Mouse (Mus musculus) spleen, adult 18-20 months (tissue): ENCODE data around the gene Nudt15.

Experiments used
- DNase-seq, 2 experiments: peaks; one replicate each; pipeline ENCODE4 v3.0.0; 2022; ENCODE audit warnings: mixed read lengths in 2 of 2

Gene Nudt15

DNA sequence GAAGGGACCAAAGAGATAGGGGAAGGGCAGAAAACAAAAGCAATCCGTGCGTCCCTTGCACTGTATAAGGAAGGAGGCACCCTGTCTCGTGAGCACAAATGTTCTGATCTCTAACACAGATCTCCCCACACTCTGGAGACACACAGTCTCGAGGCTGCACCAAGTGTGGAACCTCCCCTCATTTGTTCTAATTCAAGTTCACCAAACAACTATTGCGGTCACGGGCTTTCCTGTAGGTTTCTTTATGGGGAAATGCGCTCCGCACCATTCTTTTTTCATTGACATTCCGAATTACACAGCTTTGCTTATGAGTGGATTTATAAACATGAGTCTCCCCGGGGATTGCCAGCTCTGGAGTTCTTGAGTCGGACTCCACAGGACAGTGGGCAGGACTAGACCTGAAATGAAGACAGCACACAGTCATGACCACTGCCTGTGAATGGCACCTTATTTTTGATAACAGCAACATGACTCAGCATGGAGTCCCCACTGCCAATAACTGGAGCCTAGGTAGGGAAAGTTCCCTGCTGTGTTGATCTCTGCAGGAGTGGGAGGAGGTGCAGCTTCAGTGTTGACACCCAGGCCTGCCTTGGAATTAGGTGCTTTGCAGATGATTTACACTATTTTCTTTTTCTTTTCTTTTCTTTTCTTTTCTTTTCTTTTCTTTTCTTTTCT is 40.2 kb downstream of the Nudt15 start:
- no peak for DNase-seq

GRCm38 (mm10) chr14:73507200-73507599 is 40.8 kb downstream of the Nudt15 start:
- no peak for DNase-seq

DNA sequence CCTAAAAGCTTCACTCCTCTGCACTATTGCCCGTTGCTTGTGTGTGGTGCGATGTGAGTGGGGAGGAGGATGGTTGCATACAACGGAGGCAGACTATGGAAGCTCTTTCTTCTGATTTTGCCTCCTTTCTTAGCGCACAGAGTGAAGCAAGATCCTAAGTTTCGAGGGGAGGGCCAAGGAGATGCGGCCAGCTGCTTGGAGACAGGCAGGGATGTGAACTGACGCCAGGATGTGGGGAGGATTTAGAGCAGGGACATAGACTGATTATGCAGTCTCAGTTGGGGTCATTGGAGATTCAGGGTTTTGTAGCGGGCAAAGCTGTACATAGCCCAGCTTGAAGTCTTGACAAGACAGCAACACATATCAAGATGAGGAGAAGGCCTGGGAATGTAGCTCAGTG is 41.8 kb downstream of the Nudt15 start:
- DNase-seq: no peak

GRCm38 (mm10) chr14:73503237-73503933 is 44.7 kb downstream of the Nudt15 start:
- DNase-seq: no peak

GRCm38 (mm10) chr14:73502591-73503184 is 45.4 kb downstream of the Nudt15 start:
- DNase-seq: no peak

DNA sequence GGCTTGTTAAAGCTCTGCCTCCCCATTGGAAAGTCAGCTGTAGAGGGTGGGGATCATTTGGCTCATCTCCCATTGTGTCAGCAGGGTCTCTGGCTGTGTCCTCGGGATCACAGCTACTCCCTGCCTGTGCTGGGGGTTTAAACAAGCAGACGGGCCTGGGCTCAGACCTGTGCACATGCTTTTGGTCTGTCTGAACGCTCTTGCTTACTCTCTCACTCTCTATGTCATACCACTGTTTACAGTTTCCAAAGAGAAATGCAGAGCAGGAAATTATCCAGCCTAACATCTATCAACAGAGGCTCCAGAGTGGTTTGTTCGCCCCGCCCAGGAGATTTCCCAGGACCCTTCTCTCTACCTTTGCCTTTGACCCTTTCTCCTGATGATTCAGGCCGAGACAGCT is 46.3 kb downstream of the Nudt15 start:
- no peak for DNase-seq

DNA sequence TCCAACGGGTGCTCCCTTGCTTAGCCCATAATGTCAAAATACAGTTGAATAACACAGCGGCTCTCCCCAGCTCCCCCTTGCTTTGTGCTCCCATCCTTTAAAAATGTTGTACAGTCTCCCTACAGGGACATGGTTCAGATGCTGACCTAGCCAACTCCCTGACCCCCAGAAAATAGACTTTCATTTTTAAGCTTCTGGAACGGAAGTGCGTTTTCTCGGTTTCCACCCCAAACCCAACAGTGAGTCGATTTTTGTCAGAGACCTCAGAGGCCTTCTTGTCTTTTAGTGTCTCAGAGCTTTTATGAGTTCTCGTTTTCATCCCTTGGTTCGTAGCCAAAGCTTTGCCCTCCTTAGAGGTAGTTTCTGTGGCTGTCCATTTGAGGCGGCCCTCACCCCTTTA is 46.8 kb downstream of the Nudt15 start:
- DNase-seq: no peak

- DNase-seq: no peak
Observed at GRCm38 (mm10) chr14:73495753-73496152, 52.3 kb downstream of the Nudt15 start.

GRCm38 (mm10) chr14:73494122-73494521 is 53.9 kb downstream of the Nudt15 start:
- no peak for DNase-seq

GRCm38 (mm10) chr14:73493356-73493755 is 54.7 kb downstream of the Nudt15 start:
- no peak for DNase-seq

GRCm38 (mm10) chr14:73486641-73487040 is 61.4 kb downstream of the Nudt15 start:
- no peak for DNase-seq

- no peak for DNase-seq
Observed at GRCm38 (mm10) chr14:73484366-73485110, 63.5 kb downstream of the Nudt15 start.

DNA sequence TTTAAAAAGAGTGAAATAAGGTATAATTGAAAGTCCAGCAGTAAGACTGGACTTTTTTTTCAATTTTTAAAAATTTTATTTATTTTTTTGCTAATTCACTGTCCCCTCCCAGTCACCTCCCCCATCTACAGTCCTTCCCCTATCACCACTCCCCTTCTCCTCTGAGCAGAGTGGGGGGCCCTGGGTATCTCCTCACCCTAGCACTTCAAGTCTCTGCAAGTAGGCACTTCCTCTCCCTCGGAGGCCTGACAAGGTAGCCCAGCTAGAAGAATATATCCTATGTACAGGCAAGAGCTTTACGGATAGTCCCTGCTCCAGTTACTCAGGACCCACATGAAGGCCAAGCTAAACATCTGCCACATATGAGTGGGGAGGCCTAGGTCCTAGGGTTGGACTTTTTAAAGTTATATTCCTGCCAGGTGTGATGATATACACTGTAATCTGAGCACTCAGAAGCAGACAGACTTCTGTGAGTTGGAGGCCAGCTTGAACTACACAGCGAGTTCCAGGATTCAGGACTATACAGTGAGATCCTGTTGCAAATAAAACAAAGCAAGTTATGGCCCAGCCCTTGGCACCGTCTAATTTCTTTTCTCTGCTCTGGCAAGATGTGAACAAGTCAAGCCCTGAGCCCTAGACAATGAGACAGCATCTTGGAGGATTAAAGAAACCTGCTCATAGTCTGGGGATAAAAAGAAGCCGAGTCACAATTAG is 64.4 kb downstream of the Nudt15 start:
- no peak for DNase-seq

GRCm38 (mm10) chr14:73479771-73480170 is 68.3 kb downstream of the Nudt15 start:
- no peak for DNase-seq

DNA sequence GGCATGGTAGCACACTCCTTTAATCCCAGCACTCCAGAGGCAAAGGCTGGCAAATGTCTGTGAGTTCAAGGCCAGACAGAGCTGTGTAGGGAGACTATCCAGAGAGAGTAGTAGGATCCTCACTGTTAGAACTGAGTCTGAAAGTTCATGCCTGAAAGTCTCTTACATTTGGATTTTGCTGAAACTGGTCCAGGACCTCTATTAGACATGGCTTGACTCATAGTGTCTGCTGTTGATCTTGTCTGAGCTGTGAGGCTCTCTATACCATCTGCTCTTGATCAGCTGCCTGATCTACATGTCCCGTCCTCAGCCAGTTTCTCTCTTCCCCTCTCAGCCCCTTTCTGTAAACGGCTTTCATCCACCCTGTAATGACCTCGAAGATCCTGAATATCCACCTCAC is 69.7 kb downstream of the Nudt15 start:
- no peak for DNase-seq

GRCm38 (mm10) chr14:73477077-73477476 is 71.0 kb downstream of the Nudt15 start:
- DNase-seq: no peak

- no peak for DNase-seq
Observed at GRCm38 (mm10) chr14:73476361-73476934, 71.6 kb downstream of the Nudt15 start.

- DNase-seq: no peak
Observed at GRCm38 (mm10) chr14:73475506-73475905, 72.5 kb downstream of the Nudt15 start.

GRCm38 (mm10) chr14:73474636-73475093 is 73.4 kb downstream of the Nudt15 start:
- DNase-seq: no peak

- DNase-seq: no peak
Observed at GRCm38 (mm10) chr14:73473670-73474460, 74.2 kb downstream of the Nudt15 start.

- no peak for DNase-seq
Observed at GRCm38 (mm10) chr14:73472205-73472604, 75.8 kb downstream of the Nudt15 start.
